Mouse (Mus musculus) layer of hippocampus, adult 11-12 months (tissue): ENCODE results near the gene Swap70.

Experiments
- DNase-seq: peaks from one replicate; pipeline ENCODE4 v3.0.0; 2022; ENCODE audit warnings: low spot score

Swap70 gene

GRCm38 (mm10) chr7:110306281-110306680 is 84.8 kb downstream of the Swap70 start:
- no peak for DNase-seq

- no peak for DNase-seq
Observed at GRCm38 (mm10) chr7:110307741-110308140, 86.2 kb downstream of the Swap70 start.

- DNase-seq = no peak
Observed at GRCm38 (mm10) chr7:110309246-110309645, 87.7 kb downstream of the Swap70 start.

GRCm38 (mm10) chr7:110313392-110314055 is 92.0 kb downstream of the Swap70 start:
- DNase-seq = no peak

GRCm38 (mm10) chr7:110314401-110314890 is 92.9 kb downstream of the Swap70 start:
- DNase-seq = no peak

GRCm38 (mm10) chr7:110315352-110315751 is 93.8 kb downstream of the Swap70 start:
- DNase-seq = no peak

GRCm38 (mm10) chr7:110317412-110317811 is 95.9 kb downstream of the Swap70 start:
- no peak for DNase-seq

GRCm38 (mm10) chr7:110318971-110319519 is 97.5 kb downstream of the Swap70 start:
- DNase-seq = no peak

GRCm38 (mm10) chr7:110321106-110321505 is 99.6 kb downstream of the Swap70 start:
- no peak for DNase-seq

- DNase-seq = no peak
Observed at GRCm38 (mm10) chr7:110324852-110325251, 103.3 kb downstream of the Swap70 start.

- DNase-seq = no peak
Observed at GRCm38 (mm10) chr7:110325381-110326110, 104.0 kb downstream of the Swap70 start.
